Mouse (Mus musculus): ENCODE measurements at regions not wholly inside any gene's neighbourhood (a gene's known extent, or its start where the extent isn't known, plus 50 kb on each side); places are given as distances from the start of the nearest gene placed in this dataset.

DNA sequence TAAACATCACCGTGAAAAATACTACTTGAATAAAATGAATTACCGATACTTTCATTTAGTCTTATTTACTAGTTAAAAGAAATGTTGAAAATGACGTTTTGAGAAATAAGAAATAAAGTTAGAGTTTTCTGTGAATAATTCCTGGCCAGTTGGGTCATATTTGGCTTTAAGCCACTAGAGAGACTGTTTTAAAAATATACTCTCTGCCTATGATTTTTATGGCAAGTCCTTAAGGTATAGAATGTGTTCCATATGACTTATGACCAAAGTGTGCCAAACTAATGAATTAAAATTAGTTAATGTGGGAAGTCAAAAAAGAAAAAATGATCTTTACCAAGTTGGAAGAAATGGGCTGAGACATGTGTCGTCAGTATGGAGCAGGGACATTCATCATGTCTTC lies 354.2 kb upstream of the Col3a1 start:
- DNase-seq = no peak

DNA sequence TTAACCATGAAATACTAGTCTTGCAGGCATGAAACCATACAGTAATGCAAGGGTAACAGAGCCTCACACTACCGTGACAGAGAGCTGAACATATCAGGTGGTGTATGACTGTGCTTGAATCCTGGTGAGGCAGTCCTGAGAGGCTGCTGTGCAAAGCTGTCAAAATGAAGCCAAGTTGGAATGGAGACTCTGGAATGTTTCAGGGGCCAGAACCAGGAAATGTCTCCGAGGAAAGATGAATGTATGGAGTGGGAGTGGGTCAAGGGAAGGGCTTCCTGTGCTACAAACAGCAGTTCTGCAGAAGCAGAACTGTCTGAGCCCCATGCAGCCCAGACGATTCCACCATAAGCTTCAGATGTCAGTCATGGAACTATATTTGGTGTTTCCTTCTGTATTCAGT lies 324.2 kb upstream of the Col3a1 start:
- DNase-seq = no peak

DNA sequence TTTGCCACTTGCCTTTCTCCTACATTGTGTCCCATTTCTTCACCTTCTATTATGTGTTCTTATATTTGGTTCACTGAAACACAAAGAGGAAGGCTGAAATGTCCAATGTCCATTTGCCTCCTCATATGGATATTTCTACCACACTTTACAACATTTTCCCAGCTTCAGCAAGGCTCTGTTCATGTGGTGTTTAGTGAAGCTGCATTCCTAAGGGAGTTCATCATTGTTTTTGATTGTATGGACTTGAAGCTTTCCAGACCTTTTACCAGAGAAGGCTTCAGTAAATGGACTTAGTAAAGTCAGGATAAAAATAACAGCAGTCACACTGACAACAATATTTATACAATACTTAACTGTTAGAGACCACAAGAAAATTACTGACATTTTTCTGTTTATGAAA lies 290.8 kb upstream of the Col3a1 start:
- no peak for DNase-seq

DNA sequence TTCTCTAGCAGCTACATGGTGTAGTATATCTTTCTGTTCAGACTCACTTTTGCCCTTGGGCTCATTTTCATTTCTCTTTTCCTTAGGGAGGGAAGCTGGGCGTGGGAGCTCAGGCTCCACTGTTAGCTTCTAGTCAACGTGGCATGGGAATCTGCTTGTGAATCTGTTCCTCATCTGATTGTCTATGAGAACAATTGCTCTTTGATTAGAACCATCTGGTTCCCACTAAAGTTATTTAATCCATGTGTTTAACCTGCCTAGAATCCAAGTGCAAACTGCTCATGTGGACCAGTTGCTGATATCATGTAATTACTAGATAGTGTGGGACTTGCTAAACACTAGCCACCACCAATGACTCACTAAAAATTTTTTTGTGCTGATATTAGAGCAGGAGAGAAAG lies 290.1 kb upstream of the Col3a1 start:
- DNase-seq = no peak

DNA sequence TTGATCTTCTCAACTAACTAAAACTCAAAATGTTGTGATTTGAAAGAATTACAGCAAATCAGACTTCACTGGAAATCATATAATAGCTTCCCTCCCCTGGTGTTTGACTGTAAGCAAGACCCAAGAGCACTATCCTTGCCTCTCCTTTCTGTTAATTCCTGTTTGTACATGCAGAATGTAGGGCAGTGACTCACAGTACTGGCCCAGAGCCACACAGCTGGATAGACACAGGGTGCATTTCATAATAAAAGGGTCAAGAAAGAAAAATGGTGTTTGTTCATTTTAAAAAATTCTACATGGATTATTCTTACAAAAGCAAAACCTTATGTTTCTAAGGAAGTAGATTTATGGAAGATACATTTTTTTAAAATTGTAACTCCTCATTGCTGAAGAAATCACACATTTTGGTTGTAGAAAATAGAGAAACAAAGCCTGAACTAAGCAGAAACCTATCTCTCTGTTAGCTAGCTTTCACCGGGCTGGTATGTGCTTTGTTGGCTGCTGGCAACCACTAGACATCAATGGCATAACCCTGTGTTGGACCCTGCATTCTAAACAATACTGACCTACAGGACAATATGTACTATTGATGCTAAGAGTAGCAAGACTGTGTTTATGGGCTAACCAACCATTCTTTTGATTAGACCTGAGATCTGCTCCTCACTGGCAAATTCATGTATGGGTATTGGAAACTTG lies 289.0 kb upstream of the Col3a1 start:
- no peak for DNase-seq

DNA sequence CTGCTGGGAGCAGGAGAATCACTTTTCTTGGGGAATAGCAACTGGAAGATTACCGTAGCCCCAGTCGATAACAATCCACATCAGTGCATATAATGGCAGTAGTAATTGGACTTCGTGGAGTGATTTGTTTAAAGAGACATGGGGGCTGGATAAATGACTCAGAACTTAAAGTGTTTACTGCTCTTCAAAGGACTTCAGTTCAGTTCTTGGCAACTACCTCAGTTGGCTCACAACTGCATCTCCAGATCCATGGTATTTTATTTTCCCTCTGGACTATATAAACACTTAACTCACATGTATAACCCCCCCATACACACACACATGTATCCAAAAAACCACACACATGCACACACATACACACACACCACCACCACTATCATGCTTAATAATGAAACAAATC lies 288.0 kb upstream of the Col3a1 start:
- DNase-seq = no peak

DNA sequence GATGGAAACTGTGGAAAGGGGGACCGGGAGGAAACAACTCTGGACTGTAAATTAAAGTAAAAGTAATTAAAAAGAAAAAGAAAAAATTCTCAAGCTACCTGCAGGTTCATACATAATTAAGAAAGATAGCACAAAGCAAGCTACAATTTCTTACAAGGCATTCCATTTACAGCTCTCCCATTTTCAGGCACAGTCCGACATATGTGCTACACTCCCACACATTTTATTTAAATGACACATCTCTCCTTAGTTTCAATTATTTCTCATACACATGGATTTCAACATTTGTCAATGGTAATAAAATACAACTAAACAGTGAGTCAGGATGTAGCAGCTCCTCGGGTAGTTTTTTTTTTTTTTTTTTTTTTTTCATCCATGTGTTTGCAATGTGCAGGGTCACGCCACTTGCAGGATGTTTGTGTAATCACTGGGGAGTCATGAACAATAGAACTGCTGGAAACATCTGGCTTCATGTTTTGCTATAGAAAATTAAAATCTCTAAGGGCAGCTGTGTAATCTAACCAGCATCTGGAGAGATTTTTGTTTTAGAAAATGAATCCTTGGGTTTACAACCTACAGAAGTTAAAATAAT lies 279.8 kb upstream of the Col3a1 start:
- no peak for DNase-seq

DNA sequence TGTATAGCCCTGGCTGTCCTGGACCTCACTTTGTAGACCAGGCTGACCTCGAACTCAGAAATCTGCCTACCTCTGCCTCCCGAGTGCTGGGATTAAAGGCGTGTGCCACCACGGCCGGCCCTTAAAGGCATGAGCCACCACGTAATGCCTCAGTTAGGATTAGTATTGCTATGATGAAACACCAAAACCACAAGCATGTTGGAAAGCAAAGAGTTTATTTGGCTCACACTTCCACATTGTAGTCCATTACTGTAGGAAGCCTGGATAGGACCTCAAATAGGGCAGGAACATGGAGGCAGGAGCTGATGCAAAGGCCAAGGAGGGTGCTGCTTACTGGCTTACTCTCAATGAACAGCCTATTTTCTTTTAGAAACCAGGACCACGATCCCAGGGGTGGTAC lies 278.0 kb upstream of the Col3a1 start:
- no peak for DNase-seq

DNA sequence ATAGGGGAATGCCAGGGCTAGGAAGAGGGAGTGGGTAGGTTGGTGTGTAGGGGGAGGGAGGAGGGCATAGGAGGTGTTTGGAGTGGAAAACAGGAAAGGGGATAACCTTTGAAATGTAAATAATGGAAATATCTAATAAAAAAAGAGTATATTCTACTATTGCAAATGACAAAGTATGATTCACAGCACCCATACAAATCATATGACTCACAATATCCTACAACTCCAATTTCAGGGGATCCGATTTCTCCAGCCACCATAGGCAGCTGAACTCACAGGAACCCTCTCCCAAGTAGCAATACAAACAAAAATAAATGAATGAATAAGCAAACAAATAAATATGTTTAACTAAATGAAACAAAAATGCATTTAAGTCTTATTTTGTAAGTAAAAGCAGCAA lies 270.0 kb upstream of the Col3a1 start:
- DNase-seq = no peak

DNA sequence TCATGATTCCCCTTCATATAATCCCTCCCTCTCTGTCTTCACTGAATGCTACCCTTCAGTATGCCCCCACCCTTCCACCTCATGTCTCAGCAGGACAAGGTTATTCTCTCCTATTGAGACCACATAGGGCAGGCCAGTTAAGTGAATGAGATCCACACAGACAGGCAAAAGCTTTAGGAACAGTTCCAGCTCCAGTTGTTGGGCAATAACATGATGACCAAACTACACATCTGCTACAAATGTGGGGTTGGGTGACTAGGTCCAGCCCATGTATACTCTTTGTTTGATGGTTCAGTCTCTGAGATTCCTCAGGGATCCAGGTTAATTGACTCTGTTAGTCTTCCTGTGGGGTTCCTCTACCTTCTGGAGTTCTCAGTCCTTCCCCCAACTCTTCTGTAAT lies 269.5 kb upstream of the Col3a1 start:
- DNase-seq = no peak

DNA sequence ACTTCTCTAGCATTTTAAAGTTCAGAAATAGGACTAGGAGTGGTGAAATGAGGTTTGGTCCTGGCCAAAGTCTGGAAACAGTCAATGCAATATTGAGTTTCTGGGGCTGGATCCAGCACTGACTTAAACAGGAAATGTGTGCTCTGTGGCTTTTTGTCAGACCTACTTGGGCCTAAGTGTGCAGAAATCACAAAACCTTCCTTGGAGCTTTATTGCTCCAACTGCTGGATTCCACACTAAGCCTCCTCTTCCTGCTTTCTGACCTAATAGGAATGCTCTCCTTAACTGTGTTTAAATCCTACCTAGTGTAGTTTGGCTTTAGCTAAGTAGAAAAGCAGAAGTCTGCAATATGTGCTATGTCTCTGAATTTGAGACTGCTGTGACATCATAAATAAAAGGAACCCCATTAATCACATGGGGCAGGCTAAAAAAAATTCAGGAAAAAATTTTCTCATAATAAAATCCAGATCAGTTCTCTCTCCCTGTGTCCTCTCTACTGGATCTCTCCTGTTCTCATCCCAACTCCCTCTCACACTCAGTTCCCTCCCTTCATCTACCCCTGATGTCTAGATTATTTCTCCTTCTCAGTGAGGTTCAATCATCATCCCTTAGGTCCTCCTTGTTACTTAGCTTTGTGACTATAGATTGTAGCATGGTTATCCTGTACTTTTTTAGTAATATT lies 268.0 kb upstream of the Col3a1 start:
- DNase-seq = no peak

DNA sequence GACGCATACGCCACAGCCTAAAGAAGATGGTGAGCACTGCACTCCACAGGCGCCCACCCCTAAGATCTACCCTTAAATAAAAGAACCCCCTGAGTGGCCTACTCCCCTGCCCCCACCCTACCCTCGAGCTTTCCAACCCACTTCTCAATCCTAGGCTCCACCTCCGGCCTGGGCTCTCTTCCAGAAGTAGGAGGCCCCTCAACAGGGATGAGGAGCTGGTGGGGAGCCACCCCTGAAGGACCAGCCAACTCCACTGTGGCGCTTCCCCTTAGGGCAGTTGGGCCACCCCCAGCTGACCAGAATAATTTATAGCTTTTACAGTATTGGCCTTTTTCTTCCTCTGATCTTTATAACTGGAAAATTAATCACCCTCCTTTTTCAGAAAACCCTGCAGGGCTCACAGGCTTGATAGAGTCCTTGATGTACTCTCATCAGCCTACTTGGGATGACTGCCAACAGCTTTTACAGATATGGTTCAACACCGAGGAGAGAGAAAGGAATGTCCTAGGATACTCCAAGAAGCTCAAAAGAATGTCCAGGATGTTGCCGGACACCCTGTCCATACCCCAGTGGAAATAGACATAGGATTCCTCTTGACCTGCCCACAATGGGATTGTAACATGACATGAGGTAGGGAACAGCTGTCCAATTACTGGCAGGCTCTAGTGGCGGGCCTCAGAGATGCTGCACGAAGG lies 220.3 kb upstream of the Col3a1 start:
- DNase-seq = no peak

DNA sequence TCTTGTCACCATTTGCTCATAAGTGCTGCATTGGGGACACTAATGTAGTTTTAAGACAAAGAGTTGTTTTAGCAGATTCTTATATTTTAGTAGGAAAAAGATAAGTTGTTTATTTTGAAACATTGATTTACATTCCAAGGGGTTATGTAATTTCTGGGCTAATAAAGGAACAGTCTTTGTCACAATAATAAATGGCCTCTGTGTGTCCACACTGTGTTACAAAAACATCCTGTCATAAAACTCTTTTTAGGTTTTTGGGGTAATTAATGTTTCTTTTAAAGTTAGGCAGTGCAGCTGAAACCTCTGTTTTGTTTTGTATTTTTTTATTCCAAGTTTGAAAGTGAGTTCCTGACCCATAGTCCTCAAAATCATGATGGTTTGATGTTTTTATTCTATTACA lies 210.4 kb upstream of the Col3a1 start:
- DNase-seq = no peak

DNA sequence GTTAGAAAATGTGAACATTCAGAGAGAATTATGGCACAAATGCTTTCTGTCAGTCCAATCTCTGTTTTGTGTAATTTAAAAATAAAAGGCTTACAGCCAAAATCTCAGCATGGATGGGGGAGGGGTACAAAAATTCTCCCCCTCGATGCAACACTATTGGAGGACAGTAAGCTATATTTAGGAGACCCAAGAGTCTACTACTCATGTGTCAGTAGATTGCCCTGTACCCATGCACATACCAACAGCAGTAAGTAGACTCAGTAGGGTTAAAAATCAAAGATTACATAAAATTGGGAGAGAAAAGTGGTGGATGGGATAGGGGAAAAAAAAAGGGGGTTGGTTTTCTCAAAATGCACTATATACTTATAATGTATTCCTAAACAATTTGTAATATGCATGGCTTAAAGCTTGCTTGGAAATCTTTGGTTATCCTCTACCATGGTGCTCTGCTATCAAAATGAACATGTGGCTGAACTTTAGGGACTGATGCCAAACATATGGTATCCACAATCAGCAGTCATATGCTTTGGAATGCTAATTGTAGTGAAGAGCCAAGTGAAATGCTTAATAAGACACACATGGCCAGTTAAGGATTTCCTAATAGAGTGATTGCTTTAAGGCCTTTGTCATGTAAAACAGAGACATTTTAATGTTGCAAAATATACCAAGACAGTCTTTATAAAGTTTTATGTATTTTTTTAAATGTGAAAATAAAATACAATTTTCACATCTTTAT lies 194.8 kb upstream of the Col3a1 start:
- DNase-seq = no peak

DNA sequence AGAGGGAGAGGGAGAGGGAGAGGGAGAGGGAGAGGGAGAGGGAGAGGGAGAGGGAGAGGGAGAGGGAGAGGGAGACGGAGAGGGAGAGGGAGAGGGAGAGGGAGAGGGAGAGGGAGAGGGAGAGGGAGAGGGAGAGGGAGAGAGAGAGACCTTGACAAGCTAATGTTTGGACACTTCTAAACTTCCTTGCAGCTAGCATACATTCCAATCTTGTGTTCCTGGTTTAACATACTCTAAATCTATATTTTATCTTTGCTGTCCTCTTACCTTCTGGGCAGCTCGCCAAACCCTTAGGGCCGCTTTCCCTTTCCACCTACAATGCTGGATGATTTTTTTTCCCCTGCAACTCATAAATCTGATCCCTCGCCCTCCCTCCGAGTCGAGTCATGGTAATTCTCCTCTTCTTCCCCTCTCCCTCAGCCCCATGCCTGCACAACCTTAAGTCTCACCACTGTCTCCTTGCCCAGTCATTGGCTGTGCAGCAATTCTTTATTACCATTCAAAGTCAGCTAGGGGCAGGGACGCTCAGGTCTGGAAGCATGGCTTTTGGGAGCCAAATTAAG lies 176.1 kb upstream of the Col3a1 start:
- DNase-seq = peak in 1 of 2 experiments; percentile 1

DNA sequence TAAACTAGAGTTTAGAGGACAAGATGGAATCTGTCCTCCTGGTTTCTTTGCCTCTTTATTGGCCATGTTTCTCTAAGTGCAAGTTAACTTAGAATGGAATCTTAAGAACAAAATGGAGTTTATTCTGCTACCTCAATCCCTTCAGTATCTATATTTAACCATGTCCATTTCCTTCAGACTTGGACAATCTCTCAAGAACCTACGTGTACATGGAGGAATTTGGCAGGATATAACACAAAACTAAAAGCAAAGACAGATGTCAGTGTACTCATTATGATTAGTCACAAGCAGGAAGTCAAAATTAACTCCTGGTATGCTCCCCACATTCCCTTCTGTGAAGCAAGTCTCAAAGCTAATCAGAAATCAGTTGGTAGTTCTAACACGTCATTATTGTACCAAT lies 164.3 kb upstream of the Col3a1 start:
- DNase-seq = no peak

DNA sequence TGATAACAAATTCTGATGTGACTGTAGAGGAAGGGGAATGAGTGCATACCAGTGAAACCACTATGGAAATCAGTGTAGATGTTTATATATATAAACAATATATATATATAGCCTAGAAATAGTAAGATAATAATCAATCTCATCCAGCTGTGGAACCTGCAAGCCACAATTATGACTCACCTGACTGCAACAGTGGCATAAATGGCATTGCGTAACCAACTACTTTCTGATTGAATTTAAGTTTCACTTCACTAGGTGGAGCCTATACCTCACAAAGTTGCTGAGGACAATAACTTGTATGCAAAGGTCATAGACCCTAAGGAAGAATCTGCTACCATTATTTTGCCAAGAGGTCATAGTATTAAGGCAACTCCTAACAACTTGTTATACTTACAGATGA lies 129.7 kb upstream of the Col3a1 start:
- no peak for DNase-seq

DNA sequence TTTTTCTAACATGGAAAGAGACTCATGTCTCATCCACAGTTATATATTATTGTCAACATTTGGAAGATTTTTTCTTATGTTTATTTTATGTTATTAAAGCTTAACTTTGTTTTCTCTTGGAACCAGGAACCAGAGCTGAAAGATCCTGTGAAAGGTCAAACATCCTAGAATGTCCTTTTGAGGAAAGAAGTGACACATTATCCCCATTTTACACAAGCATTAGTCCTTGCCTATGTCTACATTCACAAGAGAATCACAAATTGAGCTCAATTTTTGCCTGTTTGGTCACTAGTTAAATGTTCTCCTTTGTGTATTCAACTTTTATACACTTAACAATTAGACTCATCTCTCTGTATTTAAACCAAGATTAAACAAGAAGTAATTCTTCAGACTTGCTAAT lies 126.0 kb upstream of the Col3a1 start:
- DNase-seq = no peak

DNA sequence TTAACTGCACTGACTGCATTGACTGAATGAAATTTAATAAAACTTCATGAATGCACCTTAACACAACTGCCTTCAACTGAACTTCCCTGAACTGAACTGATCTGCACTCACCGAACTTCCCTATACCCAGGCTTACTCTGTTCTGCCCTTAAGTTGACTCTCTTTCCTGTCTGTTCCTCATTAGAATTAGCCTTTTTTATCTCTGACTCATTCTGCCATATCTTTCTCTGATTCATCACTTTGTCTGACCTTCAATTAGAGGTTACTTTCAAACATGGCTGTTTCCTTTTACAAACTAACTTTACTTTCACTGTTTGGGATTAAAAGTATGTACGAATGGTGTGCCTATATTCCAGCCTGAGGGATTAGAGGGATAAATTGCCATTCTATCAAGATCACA lies 103.4 kb upstream of the Col3a1 start:
- DNase-seq = no peak

DNA sequence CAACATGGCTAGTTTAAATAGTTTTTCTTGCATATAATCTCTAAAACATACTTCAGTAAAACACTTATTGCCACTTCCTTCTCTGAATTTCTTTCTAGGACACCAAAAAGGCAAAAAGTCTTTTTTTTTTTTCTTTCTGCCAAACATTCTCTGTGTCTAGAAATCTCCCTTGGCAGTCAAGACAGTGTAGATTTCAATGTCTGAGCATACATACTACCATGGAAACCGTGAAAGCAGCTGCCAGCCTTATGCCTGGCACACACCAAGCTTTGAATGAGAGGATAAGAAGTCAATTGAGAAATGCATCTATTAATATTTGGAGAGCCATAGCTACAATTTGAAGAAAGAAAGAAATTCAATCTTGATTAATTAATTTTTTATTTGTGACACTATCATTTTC lies 95.1 kb upstream of the Col3a1 start:
- DNase-seq = no peak
